Mouse (Mus musculus) T-cell, adult 66 days (primary cell): ENCODE measurements around the gene Chml. TPM values are rescaled to one million over a fixed set of nuclear protein-coding genes. Genes with fewer than 3 reads are reported as not detected.

Source experiments
- total RNA-seq, 2 experiments: library from RNA; stranded (reverse); gene quantifications; 3 replicates in 1 of 2; 4 replicates in 1 of 2; pipeline ENCODE4 v1.2.4; 2023

Chml gene
- total RNA-seq = 1 to 10 TPM; 6.4 to 8.4 TPM

DNA sequence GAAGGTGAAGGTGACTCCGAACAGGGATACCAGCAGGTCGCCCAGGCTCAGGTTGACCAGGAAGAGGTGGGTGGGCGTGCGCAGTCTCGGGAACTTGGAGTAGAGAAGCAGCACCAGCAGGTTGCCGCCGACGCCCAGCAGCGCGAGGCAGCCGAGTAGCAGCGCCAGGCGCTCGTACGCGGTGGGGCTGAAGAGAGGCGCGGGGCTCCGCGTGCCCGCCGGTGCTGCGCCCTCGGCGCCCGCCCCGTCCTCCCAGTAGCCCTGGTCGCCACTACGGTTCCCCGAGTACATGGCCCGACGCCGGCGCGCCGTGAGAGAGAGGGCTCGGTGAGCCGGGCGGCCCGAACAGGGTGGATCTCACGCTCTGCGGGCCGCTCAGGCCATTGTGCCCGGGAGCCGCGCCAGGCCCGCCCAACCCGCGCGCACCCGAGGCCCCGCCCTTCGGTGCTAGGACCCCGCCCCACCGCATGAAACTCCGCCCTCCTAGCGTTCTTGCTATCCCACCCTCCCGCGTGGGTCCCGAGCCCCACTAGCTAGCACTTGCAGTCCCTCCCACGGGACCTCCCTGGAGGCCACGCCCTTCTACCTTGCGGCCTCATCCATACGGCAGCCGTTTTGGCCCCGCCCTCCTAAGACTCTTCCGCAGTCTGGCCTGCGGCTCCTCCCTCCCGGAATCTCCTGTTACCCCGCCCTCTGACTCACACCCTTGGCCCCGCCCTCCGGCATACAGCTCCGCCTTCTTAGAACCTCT is at the start of gene Chml, which contains the start of gene Opn3:
Chml (minus strand) TSS at position 656 of the 751 bp plus-strand sequence.
Opn3 (minus strand) TSS at position 531 of the 751 bp plus-strand sequence.

DNA sequence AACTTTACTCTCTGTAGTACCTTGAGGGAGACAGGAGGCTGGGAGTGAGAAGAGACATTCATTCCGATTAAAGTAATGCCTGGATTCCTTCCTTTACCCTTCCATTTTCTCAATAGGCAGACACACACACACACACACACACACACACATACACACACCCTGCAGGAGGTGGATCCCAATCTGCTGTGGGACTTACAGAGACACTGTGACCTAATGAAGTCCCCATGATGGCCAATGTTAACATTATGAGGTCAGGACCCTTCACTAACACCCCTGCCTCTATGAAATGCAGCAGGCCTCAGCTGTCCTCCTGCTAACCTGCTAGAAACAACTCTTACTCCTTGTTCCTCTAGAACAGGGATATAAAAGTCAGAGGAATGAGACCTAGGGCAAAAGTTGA is 5.6 kb upstream of the Chml start, which contains the start of gene Wdr64:
Wdr64 (plus strand) TSS at position 301 of the 400 bp plus-strand sequence.

Other genes starting within 250 kb of the Chml start
- gene Rgs7, start 200.4 kb downstream of the Chml start, total RNA-seq = not detected
- gene Kmo, start 72.5 kb downstream of the Chml start, total RNA-seq = 1 to 10 TPM; 1.8 to 2.9 TPM
- 10 to 100 TPM; 26.5 to 32.2 TPM for gene Fh1, start 67.3 kb downstream of the Chml start, total RNA-seq
- gene Opn3, start 125 bp downstream of the Chml start, total RNA-seq = under 1 TPM in 1 of 2 experiments, not detected in 1; 0.53 TPM
- not detected for gene Wdr64, start 5.7 kb upstream of the Chml start, total RNA-seq
- gene Exo1, start 187.7 kb upstream of the Chml start, total RNA-seq = 1 to 10 TPM; 2.7 to 3.0 TPM
- not detected for gene Gm38100, start 227.4 kb upstream of the Chml start, total RNA-seq